Comparison of ENCODE assay signal across 8 mouse cellular contexts in genomic region chr10:8760598-8760997, GRCm38 (mm10).
DNase-seq lines count a peak whose midpoint lies in the region; ATAC-seq lines count a peak whose summit lies in the region.

No protein-coding gene starts in this region.

- WGBS in kidney, embryonic 14.5 days, result 28% methylated on average over 4 of the region's 4 CpGs
- WGBS in embryonic facial prominence, embryonic 12.5 days, result 27% methylated on average over 4 of the region's 4 CpGs
- 22% methylated on average over 4 of the region's 4 CpGs for WGBS in hindbrain, embryonic 10.5 days
- WGBS in liver, embryonic 12.5 days (ENCODE audit: insufficient replicate concordance), result 51% methylated on average over 4 of the region's 4 CpGs

- no peaks in the 10 kb centered on the region for H3K27me3 ChIP-seq in kidney, embryonic 14.5 days (ENCODE audit: control insufficient read depth, insufficient read depth, low read length)
- H3K27me3 ChIP-seq in embryonic facial prominence, embryonic 12.5 days, result no peaks in the 10 kb centered on the region
- H3K27me3 ChIP-seq in hindbrain, embryonic 10.5 days (ENCODE audit: insufficient read depth, poor library complexity, severe bottlenecking), result no peaks in the 10 kb centered on the region
- no peaks in the 10 kb centered on the region for H3K27me3 ChIP-seq in liver, embryonic 12.5 days (replicated peaks)

- H3K9ac ChIP-seq in kidney, embryonic 14.5 days (ENCODE audit: low read depth, low read length), result no peak overlapping the region
- no peak overlapping the region for H3K9ac ChIP-seq in embryonic facial prominence, embryonic 12.5 days
- no peak overlapping the region for H3K9ac ChIP-seq in liver, embryonic 12.5 days

- H3K9me3 ChIP-seq in kidney, embryonic 14.5 days (ENCODE audit: control insufficient read depth, low read length), result no peaks in the 10 kb centered on the region
- H3K9me3 ChIP-seq in embryonic facial prominence, embryonic 12.5 days, result no peaks in the 10 kb centered on the region
- H3K9me3 ChIP-seq in hindbrain, embryonic 10.5 days, result no peaks in the 10 kb centered on the region
- H3K9me3 ChIP-seq in liver, embryonic 12.5 days (replicated peaks), result no peaks in the 10 kb centered on the region

- H3K36me3 ChIP-seq in kidney, embryonic 14.5 days (ENCODE audit: control insufficient read depth, insufficient read depth, low read length), result no peaks in the 10 kb centered on the region; the same call in 1 of the 2 replicates
- H3K36me3 ChIP-seq in embryonic facial prominence, embryonic 12.5 days, result no peaks in the 10 kb centered on the region
- 0 out of 2 replicates have a peak, but pooled peaks cover 4% of the 10 kb centered on the region for H3K36me3 ChIP-seq in hindbrain, embryonic 10.5 days
- H3K36me3 ChIP-seq in liver, embryonic 12.5 days, result no peaks in the 10 kb centered on the region

- no peak for ATAC-seq in kidney, embryonic 14.5 days (ENCODE audit: low FRiP score, low TSS enrichment)
- no peak for ATAC-seq in embryonic facial prominence, embryonic 12.5 days (ENCODE audit: insufficient number of reproducible peaks, insufficient read depth, low FRiP score, low TSS enrichment)
- peak; percentile 49 for ATAC-seq in megakaryocyte, adult 5-6 weeks (ENCODE audit: poor library complexity, severe bottlenecking)
- no peak for ATAC-seq in liver, embryonic 12.5 days

- DNase-seq in kidney, postnatal 10 days, result no peak
- peak; percentile 56 for DNase-seq in hindbrain, embryonic 10.5 days (ENCODE audit: low spot score)
- no peak for DNase-seq in cerebellum, adult 8-10 months
- no peak for DNase-seq in frontal cortex, postnatal 36 days (ENCODE audit: low spot score in 2 of 2)

- H3K4me2 ChIP-seq in kidney, embryonic 14.5 days (replicated peaks; ENCODE audit: low read depth, low read length), result peak overlapping the region; percentile 8; the same call in 1 of the 2 replicates
- H3K4me2 ChIP-seq in embryonic facial prominence, embryonic 12.5 days (replicated peaks), result peak overlapping the region; percentile 51
- no peak overlapping the region for H3K4me2 ChIP-seq in liver, embryonic 12.5 days

- peaks cover 27% of the 10 kb centered on the region; the same call in 1 of the 2 replicates for H3K4me1 ChIP-seq in kidney, embryonic 14.5 days (ENCODE audit: control insufficient read depth, insufficient read depth, low read length)
- peaks cover 53% of the 10 kb centered on the region for H3K4me1 ChIP-seq in embryonic facial prominence, embryonic 12.5 days
- peaks cover 71% of the 10 kb centered on the region for H3K4me1 ChIP-seq in hindbrain, embryonic 10.5 days (replicated peaks)
- peaks cover 9% of the 10 kb centered on the region; the same call in 1 of the 2 replicates for H3K4me1 ChIP-seq in liver, embryonic 12.5 days

- no peak overlapping the region for H3K4me3 ChIP-seq in kidney, embryonic 14.5 days (ENCODE audit: low read length)
- 0 out of 2 replicates have a peak overlapping the region, but pooled peaks have one; percentile 29 for H3K4me3 ChIP-seq in embryonic facial prominence, embryonic 12.5 days
- H3K4me3 ChIP-seq in hindbrain, embryonic 10.5 days, result peak overlapping the region; percentile 48
- H3K4me3 ChIP-seq in liver, embryonic 12.5 days, result no peak overlapping the region

- no peak overlapping the region for H3K27ac ChIP-seq in kidney, embryonic 14.5 days (ENCODE audit: low read depth, low read length)
- peak overlapping the region; percentile 50; the same call in 1 of the 2 replicates for H3K27ac ChIP-seq in embryonic facial prominence, embryonic 12.5 days
- peak overlapping the region; percentile 87 for H3K27ac ChIP-seq in hindbrain, embryonic 10.5 days
- H3K27ac ChIP-seq in liver, embryonic 12.5 days, result no peak overlapping the region

Comparison
In these comparisons a context has a peak if more than half of its experiments do, and no peak if none do; other contexts are left out.
1. H3K27ac ChIP-seq: peak in embryonic facial prominence, embryonic 12.5 days (single experiment) and hindbrain, embryonic 10.5 days (single experiment); none in kidney, embryonic 14.5 days (single experiment) and liver, embryonic 12.5 days (single experiment).
2. H3K4me3 ChIP-seq: peak in embryonic facial prominence, embryonic 12.5 days (single experiment) and hindbrain, embryonic 10.5 days (single experiment); none in kidney, embryonic 14.5 days (single experiment) and liver, embryonic 12.5 days (single experiment).